Mouse (Mus musculus): ENCODE results near the gene Defb15. TPM values are rescaled to one million over a fixed set of nuclear protein-coding genes. Genes with fewer than 3 reads are reported as not detected.

Gene Defb15
- total and polyA plus RNA-seq, 3 experiments = not detected

- Histone ChIP-seq H3K4me1 (ENCODE audit: control insufficient read depth in 1 of 2, insufficient read depth in 2 of 2, low read length in 2 of 2) (no peaks in the 10 kb centered on the region), H3K27me3 (ENCODE audit: control insufficient read depth in 1 of 2, insufficient read depth in 2 of 2, low read length in 2 of 2) (no peaks in the 10 kb centered on the region), H3K4me3 (ENCODE audit: control insufficient read depth in 1 of 2, insufficient read depth in 1 of 2, low read depth in 2 of 2, low read length in 2 of 2) (no peak overlapping the region), H3K27ac (ENCODE audit: control insufficient read depth, low read depth, low read length) (no peak overlapping the region), H3K36me3 (ENCODE audit: control insufficient read depth in 1 of 2, insufficient read depth in 2 of 2, low read length in 2 of 2) (no peaks in the 10 kb centered on the region), H3K9ac (ENCODE audit: control insufficient read depth, low read depth, low read length, poor library complexity, severe bottlenecking) (no peak overlapping the region), H3K79me2 (ENCODE audit: control insufficient read depth, insufficient read depth, low read length, poor library complexity) (no peaks in the 10 kb centered on the region), H3K9me3 (replicated peaks; ENCODE audit: insufficient read depth, low read length) (no peaks in the 10 kb centered on the region)
- TF ChIP-seq SIN3A (IDR thresholded peaks at IDR 0.05; ENCODE audit: low read length) (no peak), USF2 (IDR thresholded peaks at IDR 0.05; ENCODE audit: borderline replicate concordance in 1 of 2, insufficient read depth in 1 of 2, low read depth in 1 of 2, low read length in 2 of 2) (no peak), MAZ (IDR thresholded peaks at IDR 0.05; ENCODE audit: low read depth, low read length) (no peak), TBP (IDR thresholded peaks at IDR 0.05; ENCODE audit: low read depth, low read length) (no peak), ETS1 (IDR thresholded peaks at IDR 0.05; ENCODE audit: low read depth, low read length) (no peak), POLR2A (IDR thresholded peaks at IDR 0.05; ENCODE audit: control insufficient read depth in 1 of 2, insufficient read depth in 1 of 2, low read depth in 1 of 2, low read length in 2 of 2, poor library complexity in 1 of 2) (no peak), MEF2A (IDR thresholded peaks at IDR 0.05; ENCODE audit: extremely low read depth, insufficient replicate concordance, low read depth, low read length, poor library complexity, severe bottlenecking) (no peak), POLR2AphosphoS5 (IDR thresholded peaks at IDR 0.05; ENCODE audit: borderline replicate concordance, low read depth, low read length) (no peak), ZKSCAN1 (IDR thresholded peaks at IDR 0.05; ENCODE audit: low read depth, low read length) (no peak), BHLHE40 (IDR thresholded peaks at IDR 0.05; ENCODE audit: borderline replicate concordance, low read depth, low read length) (no peak), MXI1 (IDR thresholded peaks at IDR 0.05; ENCODE audit: low read depth, low read length) (no peak), USF1 (IDR thresholded peaks at IDR 0.05; ENCODE audit: low read depth, low read length) (no peak), GABPA (IDR thresholded peaks at IDR 0.05; ENCODE audit: low read depth, low read length) (no peak), HCFC1 (IDR thresholded peaks at IDR 0.05; ENCODE audit: low read depth, low read length) (no peak)
- no peak for DNase-seq (ENCODE audit: low read depth, low spot score)
Observed at GRCm38 (mm10) chr8:21978193-21978592, 45.7 kb upstream of the Defb15 start.

GRCm38 (mm10) chr8:21969475-21969874 lies 37.0 kb upstream of the Defb15 start, which contains the start of gene Ccdc70:
TSS of gene Ccdc70 (plus strand) at chr8:21969775.
- H3K4me3 ChIP-seq (ENCODE audit: control insufficient read depth in 1 of 2, insufficient read depth in 1 of 2, low read depth in 2 of 2, low read length in 2 of 2) = no peak within 1 kb of the TSS
- DNase-seq (ENCODE audit: low read depth, low spot score) = no peak
- no peak for TF ChIP-seq KAT2A (conservative IDR thresholded peaks at IDR 0.05; ENCODE audit: low read depth, low read length)
- no peak for TF ChIP-seq MEF2A (IDR thresholded peaks at IDR 0.05; ENCODE audit: extremely low read depth, insufficient replicate concordance, low read depth, low read length, poor library complexity, severe bottlenecking)
- no peak for TF ChIP-seq CHD2 (IDR thresholded peaks at IDR 0.05; ENCODE audit: low read length)
- no peak for TF ChIP-seq GABPA (IDR thresholded peaks at IDR 0.05; ENCODE audit: low read depth, low read length)
- no peak for TF ChIP-seq POLR2AphosphoS2 (IDR thresholded peaks at IDR 0.05; ENCODE audit: low read length)
- no peak for TF ChIP-seq ZMIZ1 (IDR thresholded peaks at IDR 0.05; ENCODE audit: low read depth, low read length)
- no peak for TF ChIP-seq NELFE (IDR thresholded peaks at IDR 0.05; ENCODE audit: low read depth, low read length)
- no peak for TF ChIP-seq MYC (IDR thresholded peaks at IDR 0.05; ENCODE audit: low read depth, low read length)
- TF ChIP-seq CHD1 (IDR thresholded peaks at IDR 0.05; ENCODE audit: low read depth, low read length) = no peak
- TF ChIP-seq TAL1 (IDR thresholded peaks at IDR 0.05; ENCODE audit: low read length) = no peak
- no peak for TF ChIP-seq ZKSCAN1 (IDR thresholded peaks at IDR 0.05; ENCODE audit: low read depth, low read length)
- no peak for TF ChIP-seq UBTF (IDR thresholded peaks at IDR 0.05; ENCODE audit: borderline replicate concordance, insufficient read depth, low read depth, low read length)
- no peak for TF ChIP-seq E2F4 (IDR thresholded peaks at IDR 0.05; ENCODE audit: borderline replicate concordance, low read depth, low read length)
- no peak for TF ChIP-seq RCOR1 (IDR thresholded peaks at IDR 0.05; ENCODE audit: low read depth, low read length)
- H3K9ac ChIP-seq (ENCODE audit: control insufficient read depth, low read depth, low read length, poor library complexity, severe bottlenecking) = no peak within 1 kb of the TSS
- no peaks in the 10 kb centered on the region for H3K9me3 ChIP-seq (replicated peaks; ENCODE audit: insufficient read depth, low read length)
- no peaks in the 10 kb centered on the region for H3K79me2 ChIP-seq (ENCODE audit: control insufficient read depth, insufficient read depth, low read length, poor library complexity)
- H3K4me1 ChIP-seq (ENCODE audit: control insufficient read depth in 1 of 2, insufficient read depth in 2 of 2, low read length in 2 of 2) = no peaks in the 10 kb centered on the region
- H3K27ac ChIP-seq (ENCODE audit: control insufficient read depth, low read depth, low read length) = no peak within 1 kb of the TSS
- no peaks in the 10 kb centered on the region for H3K27me3 ChIP-seq (ENCODE audit: control insufficient read depth in 1 of 2, insufficient read depth in 2 of 2, low read length in 2 of 2)
- no peaks in the 10 kb centered on the region for H3K36me3 ChIP-seq (ENCODE audit: control insufficient read depth in 1 of 2, insufficient read depth in 2 of 2, low read length in 2 of 2)
